Mouse (Mus musculus): Measurements from ENCODE around the gene Kank1. TPM values are rescaled to one million over a fixed set of nuclear protein-coding genes. Genes with fewer than 3 reads are reported as not detected.

Kank1 gene
- total and polyA plus RNA-seq, 2 experiments = 31.7 to 33.6 TPM

GRCm38 (mm10) chr19:25230058-25230974 is 6.5 kb upstream of the Kank1 start:
- Histone ChIP-seq H3K27ac (replicated peaks; ENCODE audit: insufficient read depth, low read depth, low read length) (no peak overlapping the region), H3K27me3 (ENCODE audit: control insufficient read depth, insufficient read depth, low read length) (peaks cover 2% of the 10 kb centered on the region; the same call in 1 of the 2 replicates), H3K4me3 (ENCODE audit: insufficient read depth, low read depth, low read length) (no peak overlapping the region), H3K36me3 (ENCODE audit: control insufficient read depth, insufficient read depth, low read length) (no peaks in the 10 kb centered on the region), H3K4me1 (ENCODE audit: control insufficient read depth, insufficient read depth, low read length) (no peaks in the 10 kb centered on the region), H3K9ac (ENCODE audit: low read depth, low read length) (no peak overlapping the region), H3K79me2 (ENCODE audit: control insufficient read depth, insufficient read depth, low read length) (no peaks in the 10 kb centered on the region)
- peak; percentile 74 for DNase-seq (ENCODE audit: extremely low read depth, low read depth, low spot score)
- 65% methylated on average over 4 of the region's 4 CpGs for WGBS
- TF ChIP-seq CTCF (IDR thresholded peaks at IDR 0.05; ENCODE audit: low read depth, low read length) = no peak
- TF ChIP-seq POLR2A (IDR thresholded peaks at IDR 0.05; ENCODE audit: extremely low read depth, insufficient read depth, low read length) = no peak

- no peak overlapping the region for H3K27ac ChIP-seq (replicated peaks; ENCODE audit: insufficient read depth, low read depth, low read length)
- H3K79me2 ChIP-seq (ENCODE audit: control insufficient read depth, insufficient read depth, low read length) = no peaks in the 10 kb centered on the region
- DNase-seq (ENCODE audit: extremely low read depth, low read depth, low spot score) = no peak
- WGBS = 54% methylated on average over 4 of the region's 4 CpGs
- peaks cover 5% of the 10 kb centered on the region; the same call in 1 of the 2 replicates for H3K27me3 ChIP-seq (ENCODE audit: control insufficient read depth, insufficient read depth, low read length)
- TF ChIP-seq POLR2A (IDR thresholded peaks at IDR 0.05; ENCODE audit: extremely low read depth, insufficient read depth, low read length) = no peak
- TF ChIP-seq CTCF (IDR thresholded peaks at IDR 0.05; ENCODE audit: low read depth, low read length) = no peak
- H3K36me3 ChIP-seq (ENCODE audit: control insufficient read depth, insufficient read depth, low read length) = no peaks in the 10 kb centered on the region
- no peak overlapping the region for H3K9ac ChIP-seq (ENCODE audit: low read depth, low read length)
- no peaks in the 10 kb centered on the region for H3K4me1 ChIP-seq (ENCODE audit: control insufficient read depth, insufficient read depth, low read length)
- H3K4me3 ChIP-seq (ENCODE audit: insufficient read depth, low read depth, low read length) = no peak overlapping the region
These were observed 5.8 kb upstream of the Kank1 start for GRCm38 (mm10) chr19:25230975-25231334.

GRCm38 (mm10) chr19:25232032-25232431 is 4.7 kb upstream of the Kank1 start:
- 62% methylated on average over 10 of the region's 10 CpGs for WGBS
- no peak for TF ChIP-seq POLR2A (IDR thresholded peaks at IDR 0.05; ENCODE audit: extremely low read depth, insufficient read depth, low read length)
- no peak for TF ChIP-seq CTCF (IDR thresholded peaks at IDR 0.05; ENCODE audit: low read depth, low read length)
- no peak for DNase-seq (ENCODE audit: extremely low read depth, low read depth, low spot score)

GRCm38 (mm10) chr19:25237492-25238040 is 791 bp downstream of the Kank1 start:
- TF ChIP-seq POLR2A (IDR thresholded peaks at IDR 0.05; ENCODE audit: extremely low read depth, insufficient read depth, low read length) (no peak), CTCF (IDR thresholded peaks at IDR 0.05; ENCODE audit: low read depth, low read length) (peak; percentile 31; the same call in 1 of the 2 replicates)
- H3K9ac ChIP-seq (ENCODE audit: low read depth, low read length) = peak overlapping the region; percentile 70; the same call in 1 of the 2 replicates
- peaks cover 2% of the 10 kb centered on the region; the same call in 1 of the 2 replicates for H3K4me1 ChIP-seq (ENCODE audit: control insufficient read depth, insufficient read depth, low read length)
- peak; percentile 16 for DNase-seq (ENCODE audit: extremely low read depth, low read depth, low spot score)
- peaks cover 5% of the 10 kb centered on the region; the same call in 1 of the 2 replicates for H3K27me3 ChIP-seq (ENCODE audit: control insufficient read depth, insufficient read depth, low read length)
- WGBS = 1% methylated on average over 35 of the region's 35 CpGs
- H3K79me2 ChIP-seq (ENCODE audit: control insufficient read depth, insufficient read depth, low read length) = no peaks in the 10 kb centered on the region
- no peak overlapping the region for H3K27ac ChIP-seq (replicated peaks; ENCODE audit: insufficient read depth, low read depth, low read length)
- peak overlapping the region; percentile 88 for H3K4me3 ChIP-seq (ENCODE audit: insufficient read depth, low read depth, low read length)
- H3K36me3 ChIP-seq (ENCODE audit: control insufficient read depth, insufficient read depth, low read length) = no peaks in the 10 kb centered on the region

More at GRCm38 (mm10) chr19:25232032-25232431, 4.7 kb upstream of the Kank1 start:
- H3K27ac ChIP-seq (replicated peaks; ENCODE audit: insufficient read depth, low read depth, low read length) = no peak overlapping the region
- H3K4me3 ChIP-seq (ENCODE audit: insufficient read depth, low read depth, low read length) = no peak overlapping the region
- H3K36me3 ChIP-seq (ENCODE audit: control insufficient read depth, insufficient read depth, low read length) = no peaks in the 10 kb centered on the region
- peaks cover 2% of the 10 kb centered on the region; the same call in 1 of the 2 replicates for H3K4me1 ChIP-seq (ENCODE audit: control insufficient read depth, insufficient read depth, low read length)
- H3K79me2 ChIP-seq (ENCODE audit: control insufficient read depth, insufficient read depth, low read length) = no peaks in the 10 kb centered on the region
- H3K27me3 ChIP-seq (ENCODE audit: control insufficient read depth, insufficient read depth, low read length) = peaks cover 5% of the 10 kb centered on the region; the same call in 1 of the 2 replicates
- no peak overlapping the region for H3K9ac ChIP-seq (ENCODE audit: low read depth, low read length)

- H3K4me3 ChIP-seq (ENCODE audit: insufficient read depth, low read depth, low read length) = no peak overlapping the region
- H3K79me2 ChIP-seq (ENCODE audit: control insufficient read depth, insufficient read depth, low read length) = no peaks in the 10 kb centered on the region
- 21% methylated on average over 13 of the region's 13 CpGs for WGBS
- no peak overlapping the region for H3K27ac ChIP-seq (replicated peaks; ENCODE audit: insufficient read depth, low read depth, low read length)
- no peak for TF ChIP-seq POLR2A (IDR thresholded peaks at IDR 0.05; ENCODE audit: extremely low read depth, insufficient read depth, low read length)
- no peak for TF ChIP-seq CTCF (IDR thresholded peaks at IDR 0.05; ENCODE audit: low read depth, low read length)
- H3K27me3 ChIP-seq (ENCODE audit: control insufficient read depth, insufficient read depth, low read length) = peaks cover 5% of the 10 kb centered on the region; the same call in 1 of the 2 replicates
- H3K36me3 ChIP-seq (ENCODE audit: control insufficient read depth, insufficient read depth, low read length) = no peaks in the 10 kb centered on the region
- no peak overlapping the region for H3K9ac ChIP-seq (ENCODE audit: low read depth, low read length)
- peaks cover 2% of the 10 kb centered on the region; the same call in 1 of the 2 replicates for H3K4me1 ChIP-seq (ENCODE audit: control insufficient read depth, insufficient read depth, low read length)
- no peak for DNase-seq (ENCODE audit: extremely low read depth, low read depth, low spot score)
These were observed 1.3 kb downstream of the Kank1 start for GRCm38 (mm10) chr19:25238121-25238520.
